In genomic region chr1:170697771-170698356, GRCm38 (mm10) we compare ENCODE assay signal across 18 mouse cellular contexts. TPM values are rescaled to one million over a fixed set of nuclear protein-coding genes. Genes with fewer than 3 reads are reported as not detected.
DNase-seq lines count a peak whose midpoint lies in the region; ATAC-seq and TF ChIP-seq lines count a peak whose summit lies in the region.
"Had no signal": no experiment of that assay in that cellular context is flagged by ENCODE, and none has a peak within 500 bp of the region (broad histone marks: within the 10 kb centered on the region; RNA-seq: fewer than 3 reads in every experiment).

No protein-coding gene starts in this region.

- H3K9me3 ChIP-seq in lung, embryonic 14.5 days (ENCODE audit: low read depth, low read length) = no peaks in the 10 kb centered on the region
- no peaks in the 10 kb centered on the region for H3K9me3 ChIP-seq in heart, embryonic 11.5 days (replicated peaks; ENCODE audit: control insufficient read depth, low read length)
- H3K9me3 ChIP-seq: heart, embryonic 10.5 days; midbrain, embryonic 12.5 days had no signal

- ATAC-seq in lung, embryonic 14.5 days (ENCODE audit: insufficient read depth) = 0 out of 2 replicates have a peak, but pooled peaks have one; percentile 17
- no peak for ATAC-seq in heart, embryonic 11.5 days (replicated peaks; ENCODE audit: insufficient number of reproducible peaks, low FRiP score, low TSS enrichment)
- ATAC-seq: forebrain, postnatal 0 days; inflammation-experienced regulatory T-cells, adult 6 months had no signal

- DNase-seq in lung, embryonic 14.5 days = peak; percentile 46
- no peak for DNase-seq in lung, postnatal 14 days
- peak; percentile 26 for DNase-seq in adrenal gland, adult 8-10 months
- peak; percentile 41 for DNase-seq in kidney, adult 18-20 months
- DNase-seq in kidney, postnatal 14 days = peak; percentile 75
- DNase-seq in urinary bladder, postnatal 25 days (ENCODE audit: low spot score) = no peak
- no peak for DNase-seq in gastrocnemius, adult 2 months
- DNase-seq: cerebellum, adult 2 months; forebrain, postnatal 0 days; gastrocnemius, postnatal 10 days; lung, adult 18-20 months; thymus, adult 2 months had no signal

- H3K36me3 ChIP-seq in lung, embryonic 14.5 days (ENCODE audit: insufficient read depth) = no peaks in the 10 kb centered on the region
- no peaks in the 10 kb centered on the region for H3K36me3 ChIP-seq in heart, embryonic 11.5 days (ENCODE audit: control insufficient read depth, insufficient read depth, low read length)
- H3K36me3 ChIP-seq: heart, embryonic 10.5 days; midbrain, embryonic 12.5 days had no signal

- no peak overlapping the region for H3K4me3 ChIP-seq in lung, embryonic 14.5 days (ENCODE audit: low read depth, low read length)
- H3K4me3 ChIP-seq in heart, embryonic 11.5 days (ENCODE audit: low read depth, low read length) = no peak overlapping the region
- H3K4me3 ChIP-seq in gastrocnemius, adult 2 months = no peak overlapping the region
- H3K4me3 ChIP-seq: erythroblast, embryonic 14.5 days; heart, embryonic 10.5 days; midbrain, embryonic 12.5 days had no signal

- intact Hi-C loops in gastrocnemius, adult 2 months (cut with DNase I) = no loop called here

- 70% methylated on average over 7 of the region's 7 CpGs for WGBS in lung, embryonic 14.5 days
- WGBS in heart, embryonic 11.5 days (ENCODE audit: insufficient replicate concordance) = 85% methylated on average over 7 of the region's 7 CpGs

- no peak overlapping the region for H3K4me2 ChIP-seq in lung, embryonic 14.5 days
- no peak overlapping the region for H3K4me2 ChIP-seq in heart, embryonic 11.5 days
- H3K4me2 ChIP-seq: midbrain, embryonic 12.5 days had no signal

- no peak overlapping the region for H3K27ac ChIP-seq in lung, embryonic 14.5 days (ENCODE audit: low read depth)
- H3K27ac ChIP-seq in heart, embryonic 11.5 days (ENCODE audit: low read depth, low read length) = no peak overlapping the region
- H3K27ac ChIP-seq in gastrocnemius, adult 2 months = no peak overlapping the region
- H3K27ac ChIP-seq: heart, embryonic 10.5 days; macrophage; midbrain, embryonic 12.5 days had no signal

- no peak overlapping the region for H3K9ac ChIP-seq in lung, embryonic 14.5 days
- no peak overlapping the region for H3K9ac ChIP-seq in heart, embryonic 11.5 days (ENCODE audit: low read depth, low read length)
- H3K9ac ChIP-seq: forebrain, postnatal 0 days; midbrain, embryonic 12.5 days had no signal

- no peak for TF ChIP-seq CTCF in lung, embryonic 14.5 days (IDR thresholded peaks at IDR 0.05; ENCODE audit: low read depth)
- TF ChIP-seq CTCF in gastrocnemius, adult 2 months (IDR thresholded peaks at IDR 0.05) = no peak

- H3K27me3 ChIP-seq in lung, embryonic 14.5 days (ENCODE audit: insufficient read depth, low read length) = no peaks in the 10 kb centered on the region
- H3K27me3 ChIP-seq in heart, embryonic 11.5 days (ENCODE audit: control insufficient read depth, insufficient read depth, low read length) = no peaks in the 10 kb centered on the region
- H3K27me3 ChIP-seq: midbrain, embryonic 12.5 days had no signal

- H3K4me1 ChIP-seq in lung, embryonic 14.5 days (ENCODE audit: insufficient read depth) = no peaks in the 10 kb centered on the region
- H3K4me1 ChIP-seq in heart, embryonic 11.5 days (ENCODE audit: control insufficient read depth, insufficient read depth, low read length) = peaks cover 10% of the 10 kb centered on the region; the same call in 1 of the 2 replicates
- H3K4me1 ChIP-seq: midbrain, embryonic 12.5 days had no signal

RNA-seq across cellular contexts. Expression of gene Olfml2b, which starts 53.5 kb away (rescaled TPM):
- polyA plus RNA-seq in lung, embryonic 14.5 days (2014; fragmentation: Nextera tagmentation; extraction: Ambion mirVana) = 18.8 and 19.9 TPM in 2 replicates
- 1 to 10 TPM; 3.3 to 5.9 (median 4.6) TPM for total RNA-seq in adrenal gland, adult 8-10 months (2022)
- 42.4 and 51.2 TPM in 2 replicates for polyA plus RNA-seq in heart, embryonic 11.5 days (2014; fragmentation: Nextera tagmentation; extraction: Ambion mirVana)
- 1 to 10 TPM; 2.9 to 6.6 TPM for total RNA-seq in gastrocnemius, adult 2 months (2021)
- polyA plus RNA-seq: erythroblast, embryonic 14.5 days; inflammation-experienced regulatory T-cells, adult 6 months had no signal

Comparison
In these comparisons a context has a peak if more than half of its experiments do, and no peak if none do; other contexts are left out.
1. DNase-seq: peak in lung, embryonic 14.5 days (single experiment), adrenal gland, adult 8-10 months (single experiment), kidney, adult 18-20 months (single experiment) and kidney, postnatal 14 days (single experiment); none in lung, postnatal 14 days (single experiment), urinary bladder, postnatal 25 days (single experiment) and gastrocnemius, adult 2 months (single experiment).